Mouse (Mus musculus) forebrain, postnatal 0 days (tissue): ENCODE results near the gene Plekha6. TPM values are rescaled to one million over a fixed set of nuclear protein-coding genes. Genes with fewer than 3 reads are reported as not detected.

ENCODE experiments used
- ATAC-seq: fragments of 200-750 bp; cut with Nextera tagmentation; 2 replicates; pipeline ENCODE4 v1.8.0; 2017; ENCODE audit warnings: mild to moderate bottlenecking, moderate library complexity
- DNase-seq: peaks from one replicate; pipeline ENCODE4 v3.0.0-alpha.2; 2015
- H3K27ac ChIP-seq: fragments of 300-500 bp; sonication (generic); 2 replicates; pipeline ENCODE4 v1.5.1; 2014; ENCODE audit warnings: low read depth, mild to moderate bottlenecking, antibody characterized with exemption, low read length, moderate library complexity, mixed read lengths
- H3K27me3 ChIP-seq: fragments of 300-500 bp; sonication (generic); 2 replicates; pipeline ENCODE4 v1.6.1; 2014; ENCODE audit warnings: mild to moderate bottlenecking, low read length, mixed read lengths; ENCODE audit not compliant: insufficient read depth
- H3K36me3 ChIP-seq: fragments of 300-500 bp; sonication (generic); 2 replicates; pipeline ENCODE4 v1.6.1; 2014; ENCODE audit warnings: mild to moderate bottlenecking, moderate library complexity; ENCODE audit not compliant: insufficient read depth
- H3K4me1 ChIP-seq: fragments of 300-500 bp; sonication (generic); 2 replicates; pipeline ENCODE4 v1.6.1; 2014; ENCODE audit warnings: antibody characterized with exemption; ENCODE audit not compliant: insufficient read depth
- H3K4me2 ChIP-seq: fragments of 300-500 bp; sonication (generic); 2 replicates; pipeline ENCODE4 v1.6.1; 2014; ENCODE audit warnings: low read depth, mild to moderate bottlenecking, moderate library complexity
- H3K4me3 ChIP-seq: fragments of 300-500 bp; sonication (generic); 2 replicates; pipeline ENCODE4 v1.5.1; 2014; ENCODE audit warnings: low read depth, low read length, mixed read lengths
- H3K9ac ChIP-seq: fragments of 300-500 bp; sonication (generic); 2 replicates; pipeline ENCODE4 v1.6.1; 2014; ENCODE audit warnings: mild to moderate bottlenecking
- H3K9me3 ChIP-seq: fragments of 300-500 bp; sonication (generic); 2 replicates; pipeline ENCODE4 v1.6.1; 2016; ENCODE audit warnings: low read length
- CTCF ChIP-seq: sonication (generic); IDR thresholded peaks from 2 replicates; pipeline ENCODE4 v1.5.1; 2016; ENCODE audit warnings: antibody characterized with exemption, control low read depth, low read depth
- WGBS: fragments of 180-500 bp; shearing (Covaris S2); extraction: QIAGEN DNeasy Blood & Tissue Kit; methylation state at CpG from one replicate; pipeline ENCODE4 v1.1.7; 2014; 5-methylcytosine and 5-hydroxymethylcytosine counted together
- polyA plus RNA-seq: library from polyadenylated mRNA; unstranded; fragments of >200 nt; fragmentation: Nextera tagmentation; extraction: Ambion mirVana; gene quantifications from 2 replicates; pipeline ENCODE4 v1.2.1, GENCODE M21; 2015
- total RNA-seq: library from RNA; depleted of rRNA; stranded (reverse); fragments of >200 nt; gene quantifications from 2 replicates; pipeline ENCODE4 v1.2.3, GENCODE M21; 2014

The Plekha6 gene
- total and polyA plus RNA-seq, 2 experiments from 2014 or later: 5.7 to 28.6 TPM

DNA sequence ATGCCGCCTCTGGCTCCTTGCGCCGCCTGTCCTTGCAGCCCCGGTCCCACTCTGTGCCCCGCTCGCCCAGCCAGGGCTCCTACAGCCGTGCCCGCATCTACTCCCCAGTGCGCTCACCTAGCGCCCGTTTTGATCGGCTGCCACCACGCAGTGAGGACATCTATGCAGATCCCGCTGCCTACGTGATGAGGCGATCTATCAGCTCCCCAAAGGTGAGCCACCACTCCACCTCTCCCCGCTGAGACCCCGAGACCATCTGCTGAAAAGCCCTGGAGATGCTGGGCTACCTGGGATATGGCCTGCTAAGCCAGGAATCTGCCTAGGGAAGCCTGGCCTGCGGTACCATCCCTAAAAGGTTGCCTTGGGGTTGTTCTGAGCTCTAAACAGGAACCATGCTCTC is 110.2 kb downstream of the Plekha6 start:
- no peaks in the 10 kb centered on the region for H3K9me3 ChIP-seq
- H3K4me2 ChIP-seq: no peak overlapping the region
- no peaks in the 10 kb centered on the region for H3K27me3 ChIP-seq
- H3K27ac ChIP-seq: no peak overlapping the region
- H3K4me3 ChIP-seq: no peak overlapping the region
- 92% methylated on average over 19 of the region's 19 CpGs for WGBS
- ATAC-seq (no peak), DNase-seq (no peak)
- H3K36me3 ChIP-seq: peaks cover 38% of the 10 kb centered on the region
- no peak for TF ChIP-seq CTCF
- H3K4me1 ChIP-seq: no peaks in the 10 kb centered on the region
- H3K9ac ChIP-seq: no peak overlapping the region

DNA sequence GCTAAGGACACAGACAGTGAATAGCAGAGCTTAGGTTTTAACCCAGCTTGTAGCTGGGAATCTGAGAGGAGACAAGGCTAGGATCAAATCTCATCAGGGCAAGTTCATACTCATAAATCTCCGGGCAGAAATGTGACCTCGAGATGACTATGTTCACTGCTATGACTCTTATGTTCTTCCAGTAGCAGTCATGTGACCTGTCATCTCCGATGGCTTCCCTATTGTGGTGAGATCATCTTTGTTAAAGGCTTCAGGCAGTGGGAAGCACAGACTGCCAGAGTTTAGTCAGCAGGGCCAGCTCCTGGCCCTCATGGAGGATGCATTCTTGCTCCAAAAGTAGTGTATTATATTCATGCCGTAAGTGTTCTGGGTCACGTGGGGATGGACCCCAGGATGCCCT is 113.0 kb downstream of the Plekha6 start:
- DNase-seq (no peak), ATAC-seq (peak; percentile 54; the same call in 1 of the 2 replicates)
- Histone ChIP-seq H3K9me3 (no peaks in the 10 kb centered on the region), H3K36me3 (peaks cover 41% of the 10 kb centered on the region), H3K4me1 (no peaks in the 10 kb centered on the region), H3K4me2 (no peak overlapping the region), H3K27ac (no peak overlapping the region), H3K27me3 (no peaks in the 10 kb centered on the region), H3K9ac (no peak overlapping the region), H3K4me3 (no peak overlapping the region)
- no peak for TF ChIP-seq CTCF
- whole genome bisulfite sequencing: 74% methylated on average over 5 of the region's 5 CpGs

DNA sequence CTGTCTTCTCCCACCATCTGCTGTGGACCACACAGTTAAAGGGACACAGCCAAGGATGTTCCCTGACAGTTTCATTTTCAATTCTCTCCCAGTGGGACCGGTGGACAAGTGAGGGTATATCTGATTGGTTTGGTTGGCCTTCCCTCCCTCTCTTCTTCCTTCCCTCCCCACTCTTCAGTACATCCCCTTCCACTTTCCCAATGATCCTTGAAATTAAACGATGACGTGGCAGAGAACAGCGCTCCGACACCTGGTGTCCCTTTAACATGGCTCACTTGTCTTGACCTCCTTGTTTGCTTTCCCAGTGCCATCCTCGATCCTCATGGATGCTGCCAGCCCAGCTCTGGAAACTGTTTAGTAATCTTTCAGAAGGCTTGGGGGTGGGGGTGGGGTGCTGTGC is 114.5 kb downstream of the Plekha6 start:
- no peak for TF ChIP-seq CTCF
- DNase-seq: no peak
- no peak overlapping the region for H3K27ac ChIP-seq
- H3K9ac ChIP-seq: no peak overlapping the region
- no peak overlapping the region for H3K4me3 ChIP-seq
- no peaks in the 10 kb centered on the region for H3K4me1 ChIP-seq
- WGBS: 77% methylated on average over 6 of the region's 6 CpGs
- no peaks in the 10 kb centered on the region for H3K27me3 ChIP-seq
- no peak for ATAC-seq
- H3K9me3 ChIP-seq: no peaks in the 10 kb centered on the region
- H3K36me3 ChIP-seq: peaks cover 37% of the 10 kb centered on the region
- H3K4me2 ChIP-seq: no peak overlapping the region

DNA sequence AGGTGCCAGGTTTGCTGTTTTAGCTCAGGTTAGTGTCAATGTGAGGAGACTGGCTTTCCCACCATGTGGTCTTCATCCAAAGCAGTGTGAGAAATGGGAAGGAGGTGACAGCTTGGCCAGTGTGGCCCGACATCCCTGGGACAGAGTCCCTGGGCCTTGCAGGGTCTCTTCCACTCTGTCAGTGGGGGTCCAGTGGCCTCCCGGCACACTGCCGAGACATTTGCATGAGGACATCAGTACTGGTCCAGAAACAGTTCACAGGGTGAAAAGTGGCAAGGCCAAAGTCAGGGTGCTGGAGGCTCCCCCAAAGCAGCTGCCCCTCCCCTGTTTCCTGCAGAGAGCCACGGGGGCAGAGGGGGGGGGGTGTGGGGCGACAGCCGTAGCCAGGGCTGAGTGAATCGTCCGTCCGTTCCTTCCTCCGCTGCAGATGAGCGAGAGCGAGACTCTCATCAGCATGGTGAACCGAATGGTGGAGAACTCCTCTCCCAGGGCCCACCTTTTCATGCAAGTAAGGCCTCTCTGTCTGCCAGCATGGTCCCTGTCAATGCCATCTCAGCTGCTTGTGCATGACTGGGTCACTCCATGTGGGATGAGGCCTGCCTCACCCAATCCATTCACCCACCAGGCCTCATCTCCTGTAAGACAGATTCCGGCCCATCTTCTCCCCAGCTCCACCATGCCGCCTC is 115.1 kb downstream of the Plekha6 start:
- Histone ChIP-seq H3K9ac (no peak overlapping the region), H3K4me3 (no peak overlapping the region)
- WGBS: 73% methylated on average over 15 of the region's 15 CpGs

DNA sequence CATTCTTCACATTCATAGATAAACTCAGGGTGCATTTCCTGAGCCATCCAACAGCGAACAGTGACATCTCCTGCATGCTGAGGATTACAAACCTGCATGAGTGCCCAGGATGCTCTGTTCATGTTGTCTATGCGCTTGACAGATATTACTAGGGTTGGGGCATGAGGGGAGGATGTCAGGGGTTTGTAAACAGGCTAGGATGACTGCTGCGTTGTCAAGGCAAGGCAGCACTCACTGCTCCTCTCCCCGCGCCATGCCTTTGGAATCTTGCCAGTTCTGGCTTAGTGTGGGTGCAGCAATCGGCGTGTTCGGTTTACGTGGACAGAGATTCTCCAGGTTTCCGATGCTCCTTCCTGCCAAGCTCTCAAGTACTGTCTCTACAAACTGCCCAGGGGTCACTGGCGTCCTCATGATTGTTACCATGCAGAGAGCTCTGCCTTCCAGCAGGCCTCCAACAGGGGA is 115.7 kb downstream of the Plekha6 start:
- no peak overlapping the region for H3K4me3 ChIP-seq
- 62% methylated on average over 11 of the region's 11 CpGs for WGBS
- ATAC-seq: peak; percentile 55

More for the DNA sequence above, 115.1 kb downstream of the Plekha6 start:
- DNase-seq: no peak
- H3K27ac ChIP-seq: no peak overlapping the region
- no peak; the same call in 1 of the 2 replicates for ATAC-seq
- TF ChIP-seq CTCF: no peak
- no peaks in the 10 kb centered on the region for H3K9me3 ChIP-seq
- H3K27me3 ChIP-seq: no peaks in the 10 kb centered on the region
- H3K4me1 ChIP-seq: no peaks in the 10 kb centered on the region
- H3K36me3 ChIP-seq: peaks cover 31% of the 10 kb centered on the region
- no peak overlapping the region for H3K4me2 ChIP-seq

DNA sequence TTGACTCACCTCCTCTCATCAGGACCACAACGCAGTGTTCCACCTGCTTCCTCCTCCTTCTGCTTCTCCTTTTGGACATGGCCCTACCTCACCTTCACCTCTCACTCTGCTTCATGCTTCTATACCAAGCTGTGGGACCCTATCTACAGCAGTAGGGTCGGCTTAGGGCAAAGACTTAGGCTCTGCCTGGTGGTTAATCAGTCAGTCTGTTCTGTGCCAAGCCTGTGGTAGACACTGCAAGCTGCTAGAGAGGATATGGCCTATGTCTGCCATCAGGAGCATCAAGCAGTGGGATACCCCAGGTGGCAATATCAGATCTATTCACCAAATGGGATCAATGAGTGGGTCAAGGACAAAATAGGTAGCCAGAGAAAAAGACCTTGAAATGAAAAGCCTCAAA is 116.5 kb downstream of the Plekha6 start:
- no peak for TF ChIP-seq CTCF
- Histone ChIP-seq H3K4me3 (no peak overlapping the region), H3K27me3 (no peaks in the 10 kb centered on the region), H3K4me2 (no peak overlapping the region), H3K9me3 (no peaks in the 10 kb centered on the region), H3K9ac (no peak overlapping the region), H3K4me1 (no peaks in the 10 kb centered on the region), H3K27ac (no peak overlapping the region), H3K36me3 (peaks cover 29% of the 10 kb centered on the region; the same call in 1 of the 2 replicates)
- ATAC-seq (no peak), DNase-seq (no peak)
- 86% methylated on average over 2 of the region's 2 CpGs for WGBS

More for the DNA sequence above, 115.7 kb downstream of the Plekha6 start:
- no peak overlapping the region for H3K27ac ChIP-seq
- H3K9me3 ChIP-seq: no peaks in the 10 kb centered on the region
- H3K9ac ChIP-seq: no peak overlapping the region
- H3K27me3 ChIP-seq: no peaks in the 10 kb centered on the region
- no peak overlapping the region for H3K4me2 ChIP-seq
- H3K36me3 ChIP-seq: peaks cover 25% of the 10 kb centered on the region
- peak; percentile 27; the same call in 1 of the 2 replicates for TF ChIP-seq CTCF
- peak; percentile 36 for DNase-seq
- H3K4me1 ChIP-seq: no peaks in the 10 kb centered on the region

DNA sequence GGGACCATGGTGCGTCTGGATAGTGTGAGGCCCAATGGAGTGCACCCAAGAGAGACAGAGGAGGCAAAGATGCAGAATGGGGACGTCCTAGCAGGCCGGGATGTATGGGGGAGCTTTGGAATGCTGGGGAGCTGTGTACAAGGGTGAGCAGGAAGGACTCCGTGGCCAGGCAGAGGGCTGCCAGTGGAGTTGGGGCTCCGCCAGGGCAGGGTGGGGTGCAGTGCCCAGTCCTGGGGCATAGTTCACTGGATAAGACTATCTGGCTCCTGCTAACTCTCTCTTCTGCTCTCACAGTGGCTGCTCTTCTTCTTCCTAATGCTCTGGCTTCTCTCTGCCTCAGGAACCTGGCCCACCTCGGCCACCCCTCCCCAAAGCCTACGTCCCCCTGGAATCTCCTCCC is 121.9 kb downstream of the Plekha6 start:
- DNase-seq (no peak), ATAC-seq (no peak)
- no peak overlapping the region for H3K4me3 ChIP-seq
- no peaks in the 10 kb centered on the region for H3K9me3 ChIP-seq
- no peak overlapping the region for H3K27ac ChIP-seq
- no peaks in the 10 kb centered on the region for H3K4me1 ChIP-seq
- H3K27me3 ChIP-seq: no peaks in the 10 kb centered on the region
- H3K9ac ChIP-seq: no peak overlapping the region
- H3K4me2 ChIP-seq: no peak overlapping the region
- peaks cover 51% of the 10 kb centered on the region; the same call in 1 of the 2 replicates for H3K36me3 ChIP-seq
- TF ChIP-seq CTCF: no peak
- 80% methylated on average over 7 of the region's 7 CpGs for WGBS
